ENCODE assay signal across 9 mouse cellular contexts in genomic region chr1:191316818-191317217, GRCm38 (mm10). TPM values are rescaled to one million over a fixed set of nuclear protein-coding genes. Genes with fewer than 3 reads are reported as not detected.
DNase-seq lines count a peak whose midpoint lies in the region; ATAC-seq and TF ChIP-seq lines count a peak whose summit lies in the region.
"Had no signal": no experiment of that assay in that cellular context is flagged by ENCODE, and none has a peak within 500 bp of the region (broad histone marks: within the 10 kb centered on the region; RNA-seq: fewer than 3 reads in every experiment).

No protein-coding gene starts in this region.

- TF ChIP-seq CTCF in gastrocnemius, adult 2 months (IDR thresholded peaks at IDR 0.05), result no peak; the same call in 1 of the 2 replicates
- TF ChIP-seq CTCF in testis, adult 2 months (IDR thresholded peaks at IDR 0.05; ENCODE audit: control insufficient read depth, insufficient read depth, insufficient replicate concordance, low read depth, low read length), result no peak
- peak; percentile 22; the same call in 1 of the 2 replicates for TF ChIP-seq CTCF in liver, postnatal 0 days (IDR thresholded peaks at IDR 0.05; ENCODE audit: low read depth)

- no peak for ATAC-seq in liver, postnatal 0 days
- no peak for ATAC-seq in CD4-positive, CD25-positive, alpha-beta regulatory T cell, adult 4 months

- intact Hi-C loops in gastrocnemius, adult 2 months (cut with DNase I), result no loop called here

- no peak for TF ChIP-seq POLR2A in testis, adult 2 months (IDR thresholded peaks at IDR 0.05; ENCODE audit: control insufficient read depth, low read depth, low read length)

- H3K4me3 ChIP-seq in gastrocnemius, adult 2 months, result peak overlapping the region; percentile 81
- H3K4me3 ChIP-seq in testis, adult 2 months (ENCODE audit: control insufficient read depth, low read depth, low read length), result peak overlapping the region; percentile 1; the same call in 1 of the 2 replicates
- peak overlapping the region; percentile 72; the same call in 1 of the 2 replicates for H3K4me3 ChIP-seq in liver, postnatal 0 days (ENCODE audit: low read depth, low read length)

- no peak overlapping the region for H3K9ac ChIP-seq in liver, postnatal 0 days (replicated peaks)

- H3K36me3 ChIP-seq in testis, adult 2 months (ENCODE audit: control insufficient read depth, insufficient read depth, low read length), result no peaks in the 10 kb centered on the region
- no peaks in the 10 kb centered on the region for H3K36me3 ChIP-seq in liver, postnatal 0 days (replicated peaks; ENCODE audit: insufficient read depth, low read length)

- no peak for TF ChIP-seq EP300 in liver, postnatal 0 days (IDR thresholded peaks at IDR 0.05; ENCODE audit: low read depth)

- DNase-seq in gastrocnemius, adult 2 months, result no peak
- no peak for DNase-seq in gastrocnemius, postnatal 10 days
- DNase-seq in testis, postnatal 14 days (ENCODE audit: low spot score), result no peak
- no peak for DNase-seq in liver, postnatal 0 days
- no peak for DNase-seq in spleen, postnatal 10 days (ENCODE audit: low spot score in 2 of 2)
- DNase-seq in testis, postnatal 10 days (ENCODE audit: low spot score), result no peak

- 85% methylated on average over 8 of the region's 8 CpGs for WGBS in liver, postnatal 0 days (ENCODE audit: insufficient replicate concordance)

- no peaks in the 10 kb centered on the region for H3K27me3 ChIP-seq in testis, adult 2 months (ENCODE audit: control insufficient read depth, insufficient read depth, low read length)
- H3K27me3 ChIP-seq in liver, postnatal 0 days (ENCODE audit: insufficient read depth, low read length), result no peaks in the 10 kb centered on the region

- H3K4me1 ChIP-seq in testis, adult 2 months (ENCODE audit: control insufficient read depth, insufficient read depth, low read length), result peaks cover 8% of the 10 kb centered on the region; the same call in 1 of the 2 replicates
- peaks cover 20% of the 10 kb centered on the region for H3K4me1 ChIP-seq in liver, postnatal 0 days (ENCODE audit: insufficient read depth)

- 0 out of 2 replicates have a peak overlapping the region, but pooled peaks have one; percentile 91 for H3K4me2 ChIP-seq in liver, postnatal 0 days (ENCODE audit: low read depth, low read length)

- no peaks in the 10 kb centered on the region for H3K9me3 ChIP-seq in liver, postnatal 0 days (ENCODE audit: low read length)

- peak overlapping the region; percentile 95 for H3K27ac ChIP-seq in gastrocnemius, adult 2 months
- no peak overlapping the region for H3K27ac ChIP-seq in testis, adult 2 months (ENCODE audit: control insufficient read depth, insufficient read depth, low read depth, low read length)
- H3K27ac ChIP-seq in liver, postnatal 0 days (ENCODE audit: low read depth), result 0 out of 2 replicates have a peak overlapping the region, but pooled peaks have one; percentile 74

RNA-seq across cellular contexts. Expression of gene Nenf, which starts 1.2 kb away (rescaled TPM):
- 10 to 100 TPM; 68.3 to 69.6 TPM for total RNA-seq in gastrocnemius, adult 2 months (2021)
- total RNA-seq in gastrocnemius, postnatal 10 days (2021), result 10 to 100 TPM; 83.8 to 87.2 TPM
- polyA plus RNA-seq in testis, adult 2 months (2012; rRNA removed), result 32.5 and 38.2 TPM in 2 replicates
- polyA plus RNA-seq in liver, postnatal 0 days (2015; fragmentation: Nextera tagmentation; extraction: Ambion mirVana), result 36.6 and 37.0 TPM in 2 replicates
- 1 to 10 TPM in 1 of 2 experiments, not detected in 1; 1.5 TPM for polyA plus RNA-seq in CD4-positive, CD25-positive, alpha-beta regulatory T cell, adult 4 months (2017; shearing (Covaris generic))
- total RNA-seq: neutrophil, adult 5-6 weeks had no signal

RNA-seq across cellular contexts. Expression of gene Tmem206, which starts 8.9 kb away (rescaled TPM):
- total RNA-seq in gastrocnemius, adult 2 months (2021), result 1 to 10 TPM; 1.2 to 1.4 TPM
- total RNA-seq in gastrocnemius, postnatal 10 days (2021), result 1 to 10 TPM; 2.3 to 4.6 TPM
- 15.7 and 20.2 TPM in 2 replicates for polyA plus RNA-seq in testis, adult 2 months (2012; rRNA removed)
- polyA plus RNA-seq in liver, postnatal 0 days (2015; fragmentation: Nextera tagmentation; extraction: Ambion mirVana), result 3.8 and 4.4 TPM in 2 replicates
- polyA plus RNA-seq in CD4-positive, CD25-positive, alpha-beta regulatory T cell, adult 4 months (2017; shearing (Covaris generic)), result 10 to 100 TPM; 24.4 to 29.2 TPM

Comparison
In these comparisons a context has a peak if more than half of its experiments do, and no peak if none do; other contexts are left out.
1. H3K4me3 ChIP-seq: peak in every context shown above with its lines; median percentile 81 in gastrocnemius, adult 2 months; 72 in liver, postnatal 0 days; 1 in testis, adult 2 months.
2. RNA of gene Nenf, which starts 1.2 kb away (polyA plus RNA-seq): 32.5 to 38.2 TPM in testis, adult 2 months and 36.6 to 37.0 TPM in liver, postnatal 0 days; 1.5 TPM in CD4-positive, CD25-positive, alpha-beta regulatory T cell, adult 4 months; every median in the first group is over 10 times any median in the second.